Mouse (Mus musculus) small intestine, adult 2 months (tissue): ENCODE measurements at regions not wholly inside any gene's neighbourhood (a gene's known extent, or its start where the extent isn't known, plus 50 kb on each side); places are given as distances from the start of the nearest gene placed in this dataset.

Experiments used
- CTCF ChIP-seq: fragments of 200-500 bp; IDR thresholded peaks from 2 replicates; pipeline ENCODE4 v1.5.1; 2012; ENCODE audit warnings: low read depth, mild to moderate bottlenecking, control low read depth, inconsistent platforms, low read length, moderate library complexity, mixed read lengths; ENCODE audit not compliant: insufficient replicate concordance, insufficient read length; ENCODE audit errors: extremely low read depth
- POLR2A ChIP-seq: fragments of 200-500 bp; IDR thresholded peaks from 2 replicates; pipeline ENCODE4 v1.6.1; 2012; ENCODE audit warnings: low read depth, mild to moderate bottlenecking, control low read depth, inconsistent platforms, low read length, moderate library complexity

DNA sequence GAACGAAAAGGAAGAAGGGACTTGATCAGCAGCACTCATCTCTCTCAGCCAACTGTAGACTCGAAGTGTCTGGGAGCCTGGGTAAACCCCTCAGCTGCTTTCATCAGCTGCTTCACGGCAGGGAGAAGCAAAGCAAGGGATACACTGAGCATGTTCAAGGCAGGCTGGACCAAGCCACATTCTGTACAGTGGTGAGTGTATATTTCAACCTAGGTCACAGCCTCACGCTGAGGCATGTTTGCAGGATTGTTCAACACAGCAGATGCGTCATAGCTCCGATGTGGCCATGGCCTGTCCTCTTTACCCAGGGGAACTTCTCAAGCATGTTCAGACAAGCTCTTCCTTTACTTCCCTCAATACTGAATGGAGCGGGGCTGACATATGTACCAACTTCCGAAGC, 132.6 kb upstream of the Ankrd50 start:
- TF ChIP-seq POLR2A (no peak), CTCF (no peak)
